Mouse (Mus musculus) myocyte (in vitro differentiated cells): Measurements from ENCODE around the gene Adipor2. TPM values are rescaled to one million over a fixed set of nuclear protein-coding genes. Genes with fewer than 3 reads are reported as not detected.

ENCODE experiments used
- H3K27me3 ChIP-seq: one replicate; pipeline ENCODE4 v1.6.1; 2011; ENCODE audit not compliant: control insufficient read depth, insufficient read depth, insufficient read length
- H3K36me3 ChIP-seq: one replicate; pipeline ENCODE4 v1.6.1; 2011; ENCODE audit not compliant: control insufficient read depth, insufficient read depth
- H3K4me2 ChIP-seq: one replicate; pipeline ENCODE4 v1.6.1; 2011; ENCODE audit warnings: low read depth, control low read depth
- H3K4me3 ChIP-seq: one replicate; pipeline ENCODE4 v1.5.1; 2011; ENCODE audit warnings: mild to moderate bottlenecking, control low read depth, moderate library complexity
- H3K79me2 ChIP-seq: one replicate; pipeline ENCODE4 v1.6.1; 2011; ENCODE audit not compliant: control insufficient read depth, insufficient read depth
- H3ac ChIP-seq: one replicate; pipeline ENCODE4 v1.6.1; 2011; ENCODE audit not compliant: control insufficient read depth, insufficient read length
- CEBPB ChIP-seq: IDR thresholded peaks from 2 replicates; pipeline ENCODE4 v1.6.1; 2011; ENCODE audit warnings: mild to moderate bottlenecking, moderate library complexity; ENCODE audit not compliant: poor library complexity, insufficient read depth, severe bottlenecking
- E2F4 ChIP-seq: IDR thresholded peaks from one replicate; pipeline ENCODE4 v1.6.1; 2011; ENCODE audit warnings: mild to moderate bottlenecking, control low read depth, moderate library complexity; ENCODE audit not compliant: insufficient read depth
- MAX ChIP-seq: IDR thresholded peaks from one replicate; pipeline ENCODE4 v1.6.1; 2011; ENCODE audit warnings: low read depth, mild to moderate bottlenecking, control low read depth
- MYOD1 ChIP-seq, 3 experiments: IDR thresholded peaks; one replicate each; pipeline ENCODE4 v1.6.1; 2011; ENCODE audit warnings: control low read depth in 2 of 3, low read depth in 2 of 3, mild to moderate bottlenecking in 2 of 3, moderate library complexity in 1 of 3; ENCODE audit not compliant: insufficient read length in 2 of 3, control insufficient read depth in 1 of 3
- MYOG ChIP-seq, 3 experiments: IDR thresholded peaks; one replicate each; pipeline ENCODE4 v1.6.1; 2011; ENCODE audit warnings: control low read depth in 2 of 3, low read depth in 2 of 3, mild to moderate bottlenecking in 2 of 3; ENCODE audit not compliant: insufficient read length in 2 of 3, control insufficient read depth in 1 of 3, insufficient read depth in 1 of 3
- POLR2A ChIP-seq: IDR thresholded peaks from one replicate; pipeline ENCODE4 v1.6.1; 2011; ENCODE audit warnings: low read depth, mild to moderate bottlenecking, control low read depth, moderate library complexity; ENCODE audit not compliant: insufficient read length
- POLR2AphosphoS2 ChIP-seq: IDR thresholded peaks from one replicate; pipeline ENCODE4 v1.6.1; 2011; ENCODE audit warnings: low read depth, control low read depth; ENCODE audit not compliant: insufficient read length
- REST ChIP-seq: IDR thresholded peaks from one replicate; pipeline ENCODE4 v1.6.1; 2011; ENCODE audit warnings: mild to moderate bottlenecking, control low read depth, moderate library complexity; ENCODE audit not compliant: insufficient read depth, insufficient read length
- SRF ChIP-seq: IDR thresholded peaks from one replicate; pipeline ENCODE4 v1.6.1; 2011; ENCODE audit warnings: low read depth; ENCODE audit not compliant: control insufficient read depth, insufficient read length
- TCF12 ChIP-seq: IDR thresholded peaks from one replicate; pipeline ENCODE4 v1.6.1; 2011; ENCODE audit warnings: mild to moderate bottlenecking, control low read depth; ENCODE audit not compliant: poor library complexity, insufficient read depth, severe bottlenecking
- TCF3 ChIP-seq: IDR thresholded peaks from one replicate; pipeline ENCODE4 v1.6.1; 2011; ENCODE audit warnings: low read depth, control low read depth; ENCODE audit not compliant: insufficient read length
- USF1 ChIP-seq: IDR thresholded peaks from one replicate; pipeline ENCODE4 v1.6.1; 2011; ENCODE audit warnings: low read depth, mild to moderate bottlenecking, control low read depth, moderate library complexity
- polyA plus RNA-seq: library from polyadenylated mRNA; unstranded; fragments of >200 nt; fragmentation: generic; extraction: Trizol; gene quantifications from one replicate; pipeline ENCODE4 v1.2.1, GENCODE M21; 2012; ENCODE audit warnings: missing spikeins

Adipor2 gene
- polyA plus RNA-seq, 1 experiment: 47.9 TPM

DNA sequence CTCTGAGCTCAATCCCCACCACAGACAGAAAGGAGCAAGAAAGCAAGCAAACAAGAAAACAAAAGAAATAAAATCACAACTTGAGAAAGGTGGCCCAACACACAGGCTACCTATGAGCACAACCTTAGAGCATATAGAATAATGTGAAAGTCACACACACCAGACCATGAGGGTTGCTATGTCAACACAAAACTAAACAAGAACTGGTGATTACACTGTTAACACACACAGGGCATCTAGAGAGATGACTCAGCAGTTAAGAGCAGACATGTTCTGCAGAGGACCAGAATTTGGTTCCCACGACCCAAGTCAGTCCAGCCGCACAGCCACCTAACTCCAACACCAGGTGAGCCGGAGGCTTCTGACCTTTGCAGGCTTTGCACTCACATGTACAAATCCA is 14.5 kb downstream of the Adipor2 start:
- no peak for TF ChIP-seq TCF12
- no peak for TF ChIP-seq POLR2AphosphoS2
- TF ChIP-seq MAX: no peak
- no peak for TF ChIP-seq E2F4
- no peak for TF ChIP-seq MYOG (IDR thresholded peaks at IDR 0.05; ENCODE audit: control insufficient read depth in 1 of 3, insufficient read depth in 1 of 3, insufficient read length in 2 of 3, low read depth in 2 of 3)
- TF ChIP-seq USF1: no peak
- no peak for TF ChIP-seq POLR2A
- peaks cover 5% of the 10 kb centered on the region for H3K27me3 ChIP-seq
- H3K36me3 ChIP-seq: no peaks in the 10 kb centered on the region
- no peak overlapping the region for H3ac ChIP-seq
- no peaks in the 10 kb centered on the region for H3K79me2 ChIP-seq
- no peak overlapping the region for H3K4me3 ChIP-seq
- H3K4me2 ChIP-seq: no peak overlapping the region

GRCm38 (mm10) chr6:119401545-119402304 is 15.8 kb downstream of the Adipor2 start:
- Histone ChIP-seq H3K4me2 (no peak overlapping the region), H3K36me3 (no peaks in the 10 kb centered on the region), H3K79me2 (no peaks in the 10 kb centered on the region), H3ac (no peak overlapping the region), H3K27me3 (peaks cover 5% of the 10 kb centered on the region), H3K4me3 (no peak overlapping the region)
- TF ChIP-seq REST: no peak
- no peak for TF ChIP-seq CEBPB
- no peak for TF ChIP-seq MYOD1 (IDR thresholded peaks at IDR 0.05; ENCODE audit: control insufficient read depth in 1 of 3, insufficient read length in 2 of 3, low read depth in 2 of 3)
- no peak for TF ChIP-seq POLR2A
- no peak for TF ChIP-seq POLR2AphosphoS2
- no peak for TF ChIP-seq MYOG (IDR thresholded peaks at IDR 0.05; ENCODE audit: control insufficient read depth in 1 of 3, insufficient read depth in 1 of 3, insufficient read length in 2 of 3, low read depth in 2 of 3)
- TF ChIP-seq USF1: no peak
- TF ChIP-seq MAX: no peak
- no peak for TF ChIP-seq SRF

DNA sequence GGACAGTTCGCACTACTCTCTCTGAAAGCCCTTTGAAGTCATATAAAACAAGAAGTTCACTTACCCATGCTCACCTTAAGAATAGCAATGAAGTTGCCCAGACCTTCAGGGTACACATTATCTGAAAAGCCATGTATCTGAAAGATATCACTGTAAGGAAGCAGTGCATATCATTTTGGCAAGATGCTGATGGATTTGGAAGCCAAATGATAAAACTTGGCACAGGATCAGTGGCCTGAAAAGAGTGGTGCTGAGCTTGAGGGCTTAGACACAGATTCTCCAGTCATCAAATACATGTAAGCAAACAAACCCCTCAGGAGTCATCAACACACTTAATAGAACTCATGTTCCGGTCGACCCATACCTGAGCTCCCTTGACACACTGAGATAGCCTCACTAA is 16.9 kb downstream of the Adipor2 start:
- Histone ChIP-seq H3K79me2 (no peaks in the 10 kb centered on the region), H3K27me3 (no peaks in the 10 kb centered on the region), H3K4me2 (no peak overlapping the region), H3K4me3 (no peak overlapping the region), H3K36me3 (no peaks in the 10 kb centered on the region), H3ac (no peak overlapping the region)
- no peak for TF ChIP-seq MYOG (IDR thresholded peaks at IDR 0.05; ENCODE audit: control insufficient read depth in 1 of 3, insufficient read depth in 1 of 3, insufficient read length in 2 of 3, low read depth in 2 of 3)
- no peak for TF ChIP-seq TCF12
- TF ChIP-seq USF1: no peak
- no peak for TF ChIP-seq SRF
- TF ChIP-seq MAX: no peak
- no peak for TF ChIP-seq POLR2A
- TF ChIP-seq MYOD1 (IDR thresholded peaks at IDR 0.05; ENCODE audit: control insufficient read depth in 1 of 3, insufficient read length in 2 of 3, low read depth in 2 of 3): no peak
- TF ChIP-seq E2F4: no peak
- TF ChIP-seq TCF3: no peak
- TF ChIP-seq POLR2AphosphoS2: no peak
- no peak for TF ChIP-seq REST
- no peak for TF ChIP-seq CEBPB

DNA sequence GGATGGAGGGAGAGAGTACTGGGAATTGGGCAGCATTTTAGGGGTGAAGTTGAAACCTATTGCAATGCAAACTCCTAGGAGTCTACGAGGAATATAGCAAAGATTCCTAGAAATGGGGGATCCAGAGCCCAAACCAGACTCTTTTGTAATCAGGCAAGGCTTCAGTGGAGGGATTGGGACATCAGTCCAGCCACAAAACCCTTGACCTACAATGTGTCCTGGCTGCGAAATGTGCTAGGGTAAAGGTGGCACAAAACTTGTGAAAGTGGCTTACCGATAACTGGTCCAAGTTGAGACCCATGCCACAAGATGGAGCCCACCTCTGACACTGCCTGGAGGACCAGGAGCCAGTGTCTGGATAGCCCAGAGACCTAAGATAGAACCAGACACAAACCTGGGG is 18.1 kb downstream of the Adipor2 start:
- H3ac ChIP-seq: no peak overlapping the region
- no peaks in the 10 kb centered on the region for H3K27me3 ChIP-seq
- no peaks in the 10 kb centered on the region for H3K36me3 ChIP-seq
- no peak overlapping the region for H3K4me2 ChIP-seq
- no peak overlapping the region for H3K4me3 ChIP-seq
- H3K79me2 ChIP-seq: no peaks in the 10 kb centered on the region
- TF ChIP-seq CEBPB (no peak), E2F4 (no peak), MYOD1 (IDR thresholded peaks at IDR 0.05; ENCODE audit: control insufficient read depth in 1 of 3, insufficient read length in 2 of 3, low read depth in 2 of 3) (no peak), POLR2AphosphoS2 (no peak), USF1 (no peak), TCF3 (no peak), MYOG (IDR thresholded peaks at IDR 0.05; ENCODE audit: control insufficient read depth in 1 of 3, insufficient read depth in 1 of 3, insufficient read length in 2 of 3, low read depth in 2 of 3) (no peak), REST (no peak), TCF12 (no peak), MAX (no peak), SRF (no peak), POLR2A (no peak)

DNA sequence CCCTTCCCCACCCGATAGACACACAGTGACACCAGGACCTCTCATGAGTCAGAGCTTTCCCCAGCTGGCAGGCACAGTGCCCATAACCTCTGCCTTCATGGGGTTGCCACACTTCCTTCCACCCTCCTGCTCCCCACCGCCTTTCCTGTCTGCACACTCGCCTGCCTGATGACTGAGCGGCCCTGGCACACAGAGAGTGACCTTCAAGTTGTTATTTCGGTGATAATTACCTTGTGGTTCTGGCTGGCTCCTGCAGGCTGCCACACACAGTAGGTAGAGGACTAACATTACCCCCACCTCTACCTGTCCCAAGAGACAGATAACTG is 21.2 kb downstream of the Adipor2 start:
- H3K27me3 ChIP-seq: no peaks in the 10 kb centered on the region
- H3K4me2 ChIP-seq: peak overlapping the region; percentile 62
- H3K4me3 ChIP-seq: no peak overlapping the region
- H3K36me3 ChIP-seq: no peaks in the 10 kb centered on the region
- TF ChIP-seq POLR2A: no peak
- TF ChIP-seq MYOD1 (IDR thresholded peaks at IDR 0.05; ENCODE audit: control insufficient read depth in 1 of 3, insufficient read length in 2 of 3, low read depth in 2 of 3): peak in 1 of 3 experiments; percentile 71
- no peak for TF ChIP-seq SRF
- peak; percentile 68 for TF ChIP-seq CEBPB
- TF ChIP-seq TCF3: no peak
- no peak for TF ChIP-seq POLR2AphosphoS2
- TF ChIP-seq TCF12: peak; percentile 37
- TF ChIP-seq E2F4: no peak
- TF ChIP-seq MYOG (IDR thresholded peaks at IDR 0.05; ENCODE audit: control insufficient read depth in 1 of 3, insufficient read depth in 1 of 3, insufficient read length in 2 of 3, low read depth in 2 of 3): peak in 1 of 3 experiments; percentile 55
- H3ac ChIP-seq: no peak overlapping the region
- no peaks in the 10 kb centered on the region for H3K79me2 ChIP-seq
